7 mouse cellular contexts compared by ENCODE assay signal in the genomic region with DNA sequence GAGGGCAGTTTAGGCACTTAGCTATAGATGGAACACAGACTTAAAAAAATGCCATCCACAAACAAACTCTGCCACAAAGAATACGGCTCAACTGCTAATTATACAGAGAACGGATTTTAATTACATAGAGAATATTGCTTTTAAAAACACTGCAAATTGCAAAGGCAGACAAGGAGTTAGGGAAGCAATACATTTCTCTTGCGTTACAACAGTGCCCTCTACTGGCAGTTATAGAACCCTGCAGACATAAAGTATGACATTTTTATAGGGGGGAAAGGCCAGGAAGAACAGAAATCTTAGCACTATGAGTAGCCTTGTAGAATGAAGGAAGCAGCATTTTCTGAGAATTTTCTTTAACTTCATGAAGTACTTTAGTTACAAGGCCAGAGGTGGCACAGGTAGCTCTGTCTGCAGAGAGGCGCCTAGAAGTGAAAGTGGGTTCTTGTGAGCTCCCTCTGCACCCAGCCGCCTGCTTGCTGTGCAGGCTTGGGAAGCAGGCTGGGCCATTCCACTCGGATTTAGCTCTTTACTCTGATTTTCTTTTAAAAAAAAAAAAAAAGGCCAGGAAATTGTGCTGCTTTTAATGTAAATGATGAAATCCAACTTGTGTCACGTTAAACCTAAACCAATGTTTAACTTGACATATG. TPM values are rescaled to one million over a fixed set of nuclear protein-coding genes. Genes with fewer than 3 reads are reported as not detected.
DNase-seq lines count a peak whose midpoint lies in the region; ATAC-seq and TF ChIP-seq lines count a peak whose summit lies in the region.

No protein-coding gene starts in this region.

- H3K9me3 ChIP-seq in forebrain, embryonic 14.5 days (replicated peaks; ENCODE audit: control insufficient read depth, low read length), result no peaks in the 10 kb centered on the region

- no peaks in the 10 kb centered on the region for H3K4me1 ChIP-seq in kidney, adult 2 months (ENCODE audit: control insufficient read depth, insufficient read depth, low read length)
- H3K4me1 ChIP-seq in forebrain, embryonic 14.5 days (ENCODE audit: control insufficient read depth, insufficient read depth, low read length), result no peaks in the 10 kb centered on the region

- no peak overlapping the region for H3K4me2 ChIP-seq in forebrain, embryonic 14.5 days (ENCODE audit: low read length)

- H3K9ac ChIP-seq in forebrain, embryonic 14.5 days (ENCODE audit: low read length), result no peak overlapping the region

- H3K27ac ChIP-seq in kidney, adult 2 months (ENCODE audit: insufficient read depth, low read depth, low read length), result no peak overlapping the region
- H3K27ac ChIP-seq in forebrain, embryonic 14.5 days (ENCODE audit: low read depth, low read length), result no peak overlapping the region

- peak; percentile 81 for ATAC-seq in forebrain, embryonic 14.5 days
- peak; percentile 86 for ATAC-seq in megakaryocyte, adult 5-6 weeks (ENCODE audit: poor library complexity, severe bottlenecking)

- TF ChIP-seq POLR2A in kidney, adult 2 months (IDR thresholded peaks at IDR 0.05; ENCODE audit: low read depth, low read length), result no peak

- 43% methylated on average over 7 of the region's 7 CpGs for WGBS in kidney, adult 2 months
- WGBS in forebrain, embryonic 14.5 days, result 33% methylated on average over 7 of the region's 7 CpGs

- peak; percentile 29; the same call in 1 of the 2 replicates for TF ChIP-seq CTCF in kidney, adult 2 months (conservative IDR thresholded peaks at IDR 0.05; ENCODE audit: insufficient read depth, insufficient read length, low read depth, low read length)

- H3K27me3 ChIP-seq in kidney, adult 2 months (replicated peaks; ENCODE audit: control insufficient read depth, insufficient read depth, low read length), result no peaks in the 10 kb centered on the region
- H3K27me3 ChIP-seq in forebrain, embryonic 14.5 days (replicated peaks; ENCODE audit: control insufficient read depth, insufficient read depth, low read length), result no peaks in the 10 kb centered on the region

- no peak overlapping the region for H3K4me3 ChIP-seq in kidney, adult 2 months (ENCODE audit: insufficient read depth, low read depth, low read length)
- H3K4me3 ChIP-seq in forebrain, embryonic 14.5 days (ENCODE audit: low read depth, low read length), result no peak overlapping the region

- peak; percentile 50 for DNase-seq in kidney, adult 2 months
- DNase-seq in kidney, adult 18-20 months, result no peak
- DNase-seq in CD8-positive naive resting alpha-beta T cell, adult 2 months (ENCODE audit: low read depth in 2 of 2, low spot score in 2 of 2), result peak; percentile 10 to 19
- peak; percentile 64 for DNase-seq in ZHBTc4 (ENCODE audit: low read depth, low spot score)
- DNase-seq in forebrain, embryonic 14.5 days (ENCODE audit: low spot score), result peak; percentile 86
- no peak for DNase-seq in testis, postnatal 14 days (ENCODE audit: low spot score)

- no peaks in the 10 kb centered on the region for H3K36me3 ChIP-seq in kidney, adult 2 months (ENCODE audit: control insufficient read depth, insufficient read depth, low read length)
- no peaks in the 10 kb centered on the region for H3K36me3 ChIP-seq in forebrain, embryonic 14.5 days (ENCODE audit: control insufficient read depth, insufficient read depth, low read length)

RNA-seq across cellular contexts. Expression of gene Taf3, which starts 38.0 kb away (rescaled TPM):
- 5.3 and 6.5 TPM in 2 replicates for polyA plus RNA-seq in kidney, adult 2 months (2012; rRNA removed)
- polyA plus RNA-seq in forebrain, embryonic 14.5 days (2014; fragmentation: Nextera tagmentation; extraction: Ambion mirVana), result 10.9 and 13.2 TPM in 2 replicates
- 12.5 and 13.3 TPM in 2 replicates for total RNA-seq in megakaryocyte, adult 5-6 weeks (2015)
- 8.7 and 12.6 TPM in 2 replicates for total RNA-seq in megakaryocyte, adult 5-6 weeks (2017)

Comparison
In these comparisons a context has a peak if more than half of its experiments do, and no peak if none do; other contexts are left out.
1. DNase-seq: peak in kidney, adult 2 months (single experiment), CD8-positive naive resting alpha-beta T cell, adult 2 months (2 of 2), ZHBTc4 (single experiment) and forebrain, embryonic 14.5 days (single experiment); none in kidney, adult 18-20 months (single experiment) and testis, postnatal 14 days (single experiment).